Mouse (Mus musculus) adrenal gland, adult 8-10 months (tissue): ENCODE measurements around the gene Eng. TPM values are rescaled to one million over a fixed set of nuclear protein-coding genes. Genes with fewer than 3 reads are reported as not detected.

Experiments used
- DNase-seq: peaks from one replicate; pipeline ENCODE4 v3.0.0; 2022
- total RNA-seq, 4 experiments: library from RNA; stranded (reverse); gene quantifications; 2 replicates each; pipeline ENCODE4 v1.2.4; 2022

Eng gene
- total RNA-seq, 4 experiments from 2014 or later, result 96.0 to 134 (median 120) TPM

- no peak for DNase-seq
Measured at GRCm38 (mm10) chr2:32624111-32624748, 22.2 kb upstream of the Eng start.

DNA sequence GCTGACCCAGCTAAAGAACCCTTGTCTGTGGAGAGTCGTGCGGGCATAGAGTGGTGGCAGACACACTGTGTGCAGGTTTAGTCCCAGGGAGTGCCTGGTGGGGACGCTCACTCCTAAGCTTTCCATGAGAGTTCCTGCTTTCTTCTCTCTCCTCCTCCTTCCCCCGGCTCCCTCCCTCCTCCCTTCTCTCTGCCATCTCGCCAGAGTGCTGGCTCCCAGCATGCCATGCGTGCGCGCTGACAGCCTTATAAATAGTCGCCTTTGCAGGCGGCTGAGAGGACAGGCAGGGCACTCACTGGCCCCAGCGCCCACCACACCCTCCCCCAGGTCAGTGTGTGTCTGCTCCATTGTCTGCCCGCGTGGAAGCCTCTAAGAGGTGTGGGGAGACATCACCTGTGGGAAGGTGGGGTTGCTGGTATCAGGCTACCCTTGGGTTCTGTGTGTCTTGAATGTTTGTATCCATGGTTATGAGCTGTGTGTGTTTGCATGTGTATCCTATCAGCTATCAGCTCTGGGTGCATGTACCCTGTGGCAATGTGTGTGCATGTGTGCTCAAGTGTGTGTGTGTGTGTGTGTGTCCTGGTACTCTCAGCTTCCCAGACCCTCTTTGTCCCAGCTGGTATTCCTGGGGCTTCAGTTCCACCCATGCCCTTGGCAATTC lies 21.1 kb upstream of the Eng start:
- DNase-seq, result peak; percentile 68

GRCm38 (mm10) chr2:32625873-32626694 lies 20.3 kb upstream of the Eng start:
- peak; percentile 63 for DNase-seq

DNA sequence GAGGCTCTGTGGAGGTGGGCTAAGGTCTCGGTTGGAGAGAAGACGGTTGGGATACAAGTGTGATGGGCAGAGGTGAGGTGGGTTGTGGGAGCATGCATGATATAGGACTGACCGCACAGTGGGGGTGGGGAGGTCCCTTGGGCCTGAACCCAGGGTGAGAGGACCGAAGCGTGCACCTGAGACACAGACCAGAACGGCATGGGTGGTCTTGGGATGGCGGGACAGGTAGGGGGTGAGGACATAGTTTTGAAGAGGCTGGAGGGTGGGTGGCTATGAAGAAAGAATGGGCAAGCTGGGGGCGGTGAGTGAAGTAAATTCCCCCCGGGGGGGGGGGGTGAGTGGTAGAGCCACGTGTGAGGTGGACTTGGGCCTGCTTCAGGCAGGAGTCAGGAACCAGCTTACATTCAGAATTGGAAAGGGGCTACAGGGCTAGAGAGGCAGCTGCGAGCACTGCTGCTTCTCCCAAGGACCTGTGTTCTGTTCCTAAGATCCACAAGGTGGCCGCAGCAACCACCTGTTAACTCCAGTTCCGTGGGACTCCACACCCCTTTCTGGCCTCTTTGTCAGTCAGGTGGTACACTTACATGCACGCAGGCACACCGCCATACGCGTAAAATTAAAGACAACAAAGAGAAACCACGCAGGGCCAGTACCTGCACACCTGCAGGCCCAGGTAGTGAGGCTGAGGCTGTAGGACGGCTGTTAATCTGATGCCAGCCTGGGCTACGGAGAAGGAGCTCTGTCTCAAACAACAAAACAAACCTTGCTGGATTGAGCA lies 18.9 kb upstream of the Eng start:
- no peak for DNase-seq

DNA sequence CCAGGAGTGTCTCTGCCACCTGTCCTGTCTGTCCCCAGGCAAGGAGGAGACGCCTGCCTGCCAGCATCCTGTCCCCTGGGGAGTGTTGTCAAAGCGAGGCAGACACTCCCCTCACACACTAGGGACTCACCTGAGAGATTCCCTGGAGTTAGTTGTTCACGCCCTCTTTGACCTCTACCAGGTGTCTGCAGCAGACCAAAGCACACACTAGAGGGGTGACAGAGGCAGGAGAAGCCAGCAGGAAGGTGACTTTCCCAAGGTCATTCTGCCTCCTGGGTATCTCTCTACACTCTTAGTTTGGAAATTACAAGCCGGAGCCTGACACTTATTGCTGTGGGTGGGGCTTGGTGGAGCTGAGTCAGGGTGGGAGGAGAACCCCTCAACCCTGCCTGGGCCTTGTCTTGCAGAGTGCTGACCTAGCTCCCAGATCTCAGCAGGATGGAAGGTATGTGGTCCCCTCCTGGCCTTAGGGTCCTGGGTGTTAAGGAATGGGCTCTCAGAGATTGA lies 18.3 kb upstream of the Eng start:
- no peak for DNase-seq

DNA sequence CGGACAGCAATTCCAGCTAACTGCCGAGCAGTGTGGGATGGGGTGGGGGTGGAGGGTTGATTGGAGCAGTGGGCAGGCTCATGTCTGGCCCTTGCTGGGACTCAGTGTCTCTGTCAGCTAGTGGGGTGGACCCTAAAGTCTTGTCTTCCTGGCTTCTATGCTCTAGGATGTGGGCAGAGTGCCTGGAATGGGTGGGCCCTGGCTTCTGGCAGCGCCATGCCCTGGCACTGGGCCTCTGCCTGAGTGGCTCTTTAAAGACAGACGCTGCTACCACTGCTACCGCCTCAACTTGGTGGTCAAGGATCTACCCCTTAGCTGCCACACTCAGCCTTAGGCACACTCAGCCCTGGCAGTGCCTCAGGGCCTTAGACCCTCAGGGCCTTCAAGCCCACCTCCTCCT lies 17.7 kb upstream of the Eng start:
- no peak for DNase-seq

DNA sequence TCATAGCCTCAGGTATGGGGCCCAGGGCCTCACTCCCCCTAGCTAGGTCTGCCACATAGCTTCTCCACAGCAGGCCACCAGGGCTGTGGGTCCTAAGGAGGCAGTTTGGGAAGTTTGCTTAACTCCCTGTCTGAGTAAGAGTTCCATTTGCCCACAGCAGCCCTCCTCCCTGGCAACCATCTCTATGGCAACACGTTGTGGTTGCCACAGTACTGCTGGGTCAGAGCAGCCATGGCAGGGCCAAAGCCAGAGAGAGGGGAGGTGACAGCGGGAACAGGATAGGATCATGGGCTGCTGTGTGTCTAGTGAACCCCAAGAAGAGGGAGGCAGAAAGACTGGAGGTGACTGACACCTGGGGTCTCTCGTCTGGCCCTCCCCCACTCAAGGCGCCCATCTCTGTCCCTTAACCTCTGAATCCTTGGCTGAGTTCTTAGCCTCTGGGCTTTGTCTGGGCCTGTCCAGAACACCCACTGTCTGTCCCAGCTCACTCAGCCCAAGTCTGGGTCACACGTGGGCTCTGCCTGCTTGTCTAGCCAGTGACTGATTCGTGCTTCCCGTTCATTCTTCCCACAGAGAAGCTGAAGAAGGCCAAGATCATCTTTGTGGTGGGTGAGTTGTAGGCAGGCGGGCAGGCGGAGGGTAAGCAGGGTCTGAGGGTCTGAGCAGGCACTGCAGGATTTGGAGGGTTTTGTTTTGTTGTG lies 17.0 kb upstream of the Eng start:
- DNase-seq, result no peak

- no peak for DNase-seq
Measured at GRCm38 (mm10) chr2:32630036-32630435, 16.4 kb upstream of the Eng start.

GRCm38 (mm10) chr2:32631046-32631445 lies 15.3 kb upstream of the Eng start:
- no peak for DNase-seq

DNA sequence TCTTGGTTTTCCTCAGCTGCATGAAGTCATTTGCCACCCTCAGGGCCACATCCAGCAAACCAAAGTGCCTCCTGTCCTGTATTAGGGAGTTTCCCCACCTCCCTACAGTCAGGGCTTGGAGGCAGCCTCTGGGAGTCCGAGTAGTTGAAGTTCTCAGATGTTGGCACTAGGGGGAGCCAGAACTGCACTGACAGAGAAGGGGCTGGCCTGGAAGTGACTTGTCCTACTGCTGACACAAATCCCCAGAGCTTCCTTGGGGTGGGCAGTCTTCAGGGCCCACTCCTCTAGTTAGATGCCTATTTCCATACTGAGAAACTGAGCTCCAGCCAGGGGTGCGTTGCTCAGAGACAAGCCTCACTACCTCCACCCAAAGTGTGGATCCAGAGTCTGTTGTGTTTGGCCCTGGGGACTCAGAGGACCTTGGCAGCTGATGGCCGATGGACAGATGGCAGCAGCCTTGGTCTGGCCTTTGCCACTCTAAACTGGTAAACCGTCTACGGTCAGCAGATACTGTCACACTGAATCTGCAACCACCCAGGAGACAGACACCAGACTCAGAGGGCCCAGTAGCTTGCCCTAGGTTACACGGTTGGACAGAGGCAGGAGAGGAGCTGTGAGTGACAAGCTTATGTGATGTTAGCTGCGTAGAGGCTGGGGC lies 14.5 kb upstream of the Eng start:
- DNase-seq, result peak; percentile 73

- DNase-seq, result no peak
Measured at GRCm38 (mm10) chr2:32633660-32634059, 12.7 kb upstream of the Eng start.

DNA sequence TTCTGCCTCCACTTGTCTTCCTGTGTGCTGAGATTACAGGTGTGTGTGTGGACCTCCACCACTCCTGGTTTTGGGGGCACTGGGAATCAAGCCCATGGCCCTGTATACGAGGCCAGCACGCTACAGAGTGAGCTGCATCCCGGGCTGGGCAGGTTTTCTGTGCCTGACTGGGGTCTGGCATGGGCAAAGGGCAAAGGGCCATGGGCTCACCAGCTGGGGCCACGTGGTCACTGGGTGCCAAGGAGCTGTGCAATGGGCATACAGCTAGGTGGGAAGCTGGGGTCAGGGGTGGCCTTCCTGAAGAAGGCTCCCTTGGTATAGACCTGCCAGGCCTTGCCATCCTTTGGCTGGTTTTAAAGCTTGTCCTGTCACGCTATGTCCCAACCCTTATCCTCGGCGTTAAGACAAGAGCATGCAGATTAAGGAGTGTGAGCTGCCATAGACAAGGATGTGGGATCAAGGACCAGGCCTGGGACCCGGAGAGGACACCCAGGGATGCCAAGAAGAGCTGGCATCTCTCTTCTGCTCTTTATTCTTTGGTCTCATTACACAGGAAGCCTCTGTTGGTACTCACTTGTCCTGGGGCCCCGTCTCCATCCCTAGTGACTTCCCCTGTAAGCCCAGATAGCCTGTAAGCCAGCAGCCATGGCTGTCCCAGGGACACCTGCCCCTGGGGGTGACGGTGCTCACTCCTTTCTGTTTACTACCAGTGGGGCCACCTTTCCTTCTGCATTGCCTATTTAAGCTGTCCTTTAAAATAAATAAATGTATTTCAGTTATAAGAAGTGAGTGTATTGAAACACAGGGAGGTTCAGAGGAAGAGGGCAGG lies 11.9 kb upstream of the Eng start:
- no peak for DNase-seq

- DNase-seq, result no peak
Measured at GRCm38 (mm10) chr2:32636617-32637016, 9.8 kb upstream of the Eng start.

DNA sequence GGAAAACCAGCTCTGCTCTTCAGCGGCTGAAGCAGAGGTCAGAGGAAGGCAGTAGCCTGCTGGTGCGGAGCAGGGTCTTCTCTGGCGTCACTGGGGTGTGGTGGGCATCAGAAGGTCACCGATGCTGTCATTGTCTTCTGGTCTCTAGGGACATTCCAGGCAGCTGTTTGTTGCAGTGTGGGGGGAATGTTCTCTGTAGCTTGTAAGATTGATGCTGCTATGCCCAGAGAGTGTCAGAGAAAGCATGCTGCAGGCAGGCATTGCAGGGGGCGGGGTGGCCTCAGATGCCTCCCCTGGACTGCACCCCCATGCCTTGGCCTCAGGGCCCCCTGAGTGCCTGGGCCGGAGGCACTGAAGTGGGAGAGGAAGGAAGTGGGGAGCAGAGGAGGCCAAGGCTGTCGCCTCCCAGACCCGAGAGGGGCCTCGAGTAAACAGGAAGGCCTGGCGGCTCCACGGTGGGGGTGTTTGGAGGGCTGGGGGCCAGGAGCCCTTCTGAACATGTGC lies 8.6 kb upstream of the Eng start:
- DNase-seq, result peak; percentile 73

DNA sequence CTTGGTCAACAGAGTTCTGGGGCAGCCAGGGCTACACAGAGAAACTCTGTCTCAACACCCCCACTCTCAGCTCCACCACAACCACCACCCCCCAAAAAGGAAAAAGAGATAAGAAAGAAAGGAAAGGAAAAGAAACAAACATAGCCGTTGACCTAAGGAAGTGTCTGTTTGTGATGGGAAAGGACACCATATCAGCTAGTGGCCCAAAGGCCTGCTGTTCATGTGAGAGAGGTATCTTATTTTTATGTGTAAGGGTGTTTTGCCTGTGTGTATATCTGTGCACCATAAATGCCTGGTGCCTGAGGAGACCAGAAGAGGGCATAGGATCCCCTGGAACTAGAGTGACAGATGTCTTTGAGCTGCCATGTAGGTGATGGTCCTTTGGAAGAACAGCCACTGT lies 6.8 kb upstream of the Eng start:
- no peak for DNase-seq

DNA sequence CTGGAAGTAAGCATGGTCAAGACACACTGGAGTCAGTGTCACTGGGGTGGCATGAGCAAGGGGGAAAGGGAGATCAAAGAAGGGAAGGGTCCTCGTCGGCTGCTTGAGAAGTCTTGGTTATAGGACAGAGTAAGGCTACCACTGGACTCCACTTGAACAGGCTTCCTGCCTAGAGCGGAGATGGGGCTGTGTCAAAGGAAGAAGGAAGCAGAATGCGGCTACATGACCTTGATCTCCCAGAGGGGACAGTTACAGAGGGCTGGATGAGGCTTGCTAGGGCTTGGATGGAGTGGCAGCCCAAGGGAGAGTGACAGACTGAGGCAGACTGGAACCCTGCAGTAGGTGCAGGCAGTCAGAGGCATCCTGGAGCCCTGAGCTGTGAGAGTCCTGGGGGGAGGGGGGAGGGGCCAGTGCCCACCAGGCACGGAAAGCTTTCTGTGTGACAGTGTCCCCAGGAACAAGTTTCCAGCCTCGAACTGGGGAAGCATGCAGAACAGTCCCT lies 5.8 kb upstream of the Eng start:
- DNase-seq, result no peak

GRCm38 (mm10) chr2:32641810-32642209 lies 4.6 kb upstream of the Eng start:
- no peak for DNase-seq

GRCm38 (mm10) chr2:32642813-32643212 lies 3.6 kb upstream of the Eng start:
- DNase-seq, result no peak

- DNase-seq, result no peak
Measured at GRCm38 (mm10) chr2:32644083-32644482, 2.3 kb upstream of the Eng start.
